Mouse (Mus musculus) liver, embryonic 11.5 days (tissue): ENCODE data around the gene Dohh. TPM values are rescaled to one million over a fixed set of nuclear protein-coding genes. Genes with fewer than 3 reads are reported as not detected.

ENCODE experiments used
- ATAC-seq: fragments of 200-750 bp; cut with Nextera tagmentation; replicated peaks from 2 replicates; pipeline ENCODE4 v1.8.0; 2017; ENCODE audit warnings: moderate number of reproducible peaks, mild to moderate bottlenecking, moderate TSS enrichment, moderate library complexity; ENCODE audit not compliant: low FRiP score
- DNase-seq: peaks from one replicate; pipeline ENCODE4 v3.0.0-alpha.2; 2017; ENCODE audit warnings: low spot score
- H3K27ac ChIP-seq: fragments of 300-500 bp; sonication (generic); 2 replicates; pipeline ENCODE4 v1.5.1; 2014; ENCODE audit warnings: mild to moderate bottlenecking, low read depth, low read length, control low read depth
- H3K27me3 ChIP-seq: fragments of 300-500 bp; sonication (generic); replicated peaks from 2 replicates; pipeline ENCODE4 v1.6.1; 2014; ENCODE audit warnings: low read length, mixed read lengths; ENCODE audit not compliant: control insufficient read depth, insufficient read depth
- H3K36me3 ChIP-seq: fragments of 300-500 bp; sonication (generic); 2 replicates; pipeline ENCODE4 v1.6.1; 2014; ENCODE audit warnings: mild to moderate bottlenecking, low read length, moderate library complexity, mixed read lengths; ENCODE audit not compliant: control insufficient read depth, insufficient read depth
- H3K4me1 ChIP-seq: fragments of 300-500 bp; sonication (generic); replicated peaks from 2 replicates; pipeline ENCODE4 v1.6.1; 2014; ENCODE audit warnings: low read length, mixed read lengths; ENCODE audit not compliant: control insufficient read depth, insufficient read depth
- H3K4me2 ChIP-seq: fragments of 300-500 bp; sonication (generic); 2 replicates; pipeline ENCODE4 v1.6.1; 2014; ENCODE audit warnings: mild to moderate bottlenecking, control low read depth, moderate library complexity
- H3K4me3 ChIP-seq: fragments of 300-500 bp; sonication (generic); 2 replicates; pipeline ENCODE4 v1.5.1; 2014; ENCODE audit warnings: low read depth, low read length, control low read depth
- H3K9ac ChIP-seq: fragments of 300-500 bp; sonication (generic); 2 replicates; pipeline ENCODE4 v1.6.1; 2014; ENCODE audit warnings: low read depth, low read length, control low read depth
- H3K9me3 ChIP-seq: fragments of 300-500 bp; sonication (generic); 2 replicates; pipeline ENCODE4 v1.6.1; 2016; ENCODE audit warnings: low read length, inconsistent platforms, mixed read lengths; ENCODE audit not compliant: control insufficient read depth
- WGBS: fragments of 180-500 bp; shearing (Covaris S2); extraction: QIAGEN DNeasy Blood & Tissue Kit; methylation state at CpG from one replicate; pipeline ENCODE4 v1.1.7; 2014; 5-methylcytosine and 5-hydroxymethylcytosine counted together
- polyA plus RNA-seq: library from polyadenylated mRNA; unstranded; fragments of >200 nt; fragmentation: Nextera tagmentation; extraction: Ambion mirVana; gene quantifications from 2 replicates; pipeline ENCODE4 v1.2.1, GENCODE M21; 2014

Dohh gene
- polyA plus RNA-seq, 1 experiment from 2014 or later: 97.4 TPM

DNA sequence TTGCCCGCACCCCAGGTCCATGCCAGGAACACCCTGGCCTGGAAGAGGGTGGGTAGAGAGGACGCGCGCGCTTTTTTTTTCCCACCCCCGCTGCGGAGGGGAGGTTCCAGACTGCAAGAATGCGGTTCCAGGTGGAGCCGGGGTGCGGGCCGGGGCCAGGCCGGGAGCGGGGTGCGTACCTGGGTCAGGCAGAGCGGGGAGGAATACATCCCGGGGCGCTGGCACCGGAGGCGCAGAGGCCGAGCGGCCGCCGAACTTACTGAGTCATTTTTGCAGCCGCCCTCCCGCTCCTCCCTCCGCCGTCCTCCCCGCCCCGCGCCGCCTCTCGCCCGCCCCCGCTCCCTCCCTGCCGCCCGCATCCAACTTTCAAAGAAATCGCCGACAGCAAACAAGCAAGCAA lies 42.7 kb downstream of the Dohh start:
- no peaks in the 10 kb centered on the region for H3K9me3 ChIP-seq
- no peaks in the 10 kb centered on the region for H3K36me3 ChIP-seq
- no peak overlapping the region for H3K27ac ChIP-seq
- DNase-seq: peak; percentile 55
- H3K9ac ChIP-seq: peak overlapping the region; percentile 18
- peaks cover 68% of the 10 kb centered on the region for H3K27me3 ChIP-seq
- ATAC-seq: no peak
- peaks cover 18% of the 10 kb centered on the region for H3K4me1 ChIP-seq
- 1% methylated on average over 38 of the region's 38 CpGs for WGBS
- peak overlapping the region; percentile 45 for H3K4me3 ChIP-seq
- H3K4me2 ChIP-seq: peak overlapping the region; percentile 54

DNA sequence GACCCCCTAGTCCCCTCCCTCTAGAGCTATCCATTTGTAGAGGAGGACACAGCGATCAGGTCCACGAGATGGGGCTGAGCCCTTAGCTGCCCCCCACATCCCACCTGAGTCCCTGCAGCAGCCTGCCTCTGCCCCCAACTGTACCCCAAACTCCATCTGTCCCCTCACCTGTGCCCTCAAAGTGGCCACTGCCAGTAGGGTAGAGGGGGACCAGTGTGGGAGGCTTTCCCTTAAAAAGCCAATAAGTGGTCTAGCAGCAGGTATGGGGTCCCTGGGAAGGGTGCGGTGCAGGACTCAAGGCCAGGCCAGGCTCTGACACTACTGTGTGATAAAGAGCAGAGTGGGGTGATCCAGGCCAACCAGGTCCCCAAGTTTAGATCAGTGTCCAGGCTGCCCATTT lies 43.1 kb downstream of the Dohh start:
- Histone ChIP-seq H3K4me1 (peaks cover 18% of the 10 kb centered on the region), H3K36me3 (no peaks in the 10 kb centered on the region), H3K9me3 (no peaks in the 10 kb centered on the region), H3K27me3 (peaks cover 66% of the 10 kb centered on the region), H3K9ac (peak overlapping the region; percentile 18; the same call in 1 of the 2 replicates), H3K4me2 (peak overlapping the region; percentile 54), H3K27ac (no peak overlapping the region), H3K4me3 (peak overlapping the region; percentile 45)
- ATAC-seq (no peak), DNase-seq (peak; percentile 35)
- 31% methylated on average over 3 of the region's 3 CpGs for WGBS

DNA sequence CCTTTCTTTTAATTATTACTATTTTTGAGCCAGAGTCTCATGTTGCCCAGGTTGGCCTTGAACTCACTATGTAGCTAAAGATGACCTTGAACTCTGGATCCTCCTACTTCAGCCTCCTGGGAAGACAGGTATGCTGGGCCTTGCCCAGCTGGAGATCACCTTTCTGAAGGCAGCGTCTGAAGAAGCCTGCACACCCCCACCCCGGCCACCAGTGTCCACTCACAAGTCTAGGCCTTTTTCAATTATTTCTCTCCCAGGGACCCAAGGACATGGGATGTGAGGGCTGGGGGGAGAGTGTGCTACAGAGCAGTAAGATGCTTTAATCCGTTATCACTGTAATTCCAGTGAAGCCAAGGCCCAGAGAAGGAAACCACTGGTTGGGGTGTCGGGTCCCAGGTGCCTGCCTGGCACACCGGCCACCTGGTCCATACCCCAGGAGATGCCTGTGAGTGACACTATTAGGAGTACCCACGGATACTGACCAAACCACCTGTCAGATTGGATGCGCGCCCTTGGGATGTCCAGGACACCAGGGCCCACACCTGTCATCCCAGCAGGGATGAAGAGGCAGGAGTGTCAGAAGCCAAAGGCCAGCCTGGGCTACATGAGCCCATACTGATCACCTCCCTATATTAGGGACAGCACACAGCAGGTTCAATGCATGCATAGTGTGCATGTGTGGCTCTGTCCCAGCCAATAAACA lies 43.7 kb downstream of the Dohh start:
- 76% methylated on average over 8 of the region's 8 CpGs for WGBS
- ATAC-seq (no peak), DNase-seq (peak; percentile 32)
- Histone ChIP-seq H3K9me3 (no peaks in the 10 kb centered on the region), H3K27me3 (peaks cover 67% of the 10 kb centered on the region), H3K36me3 (no peaks in the 10 kb centered on the region), H3K4me3 (no peak overlapping the region), H3K4me1 (peaks cover 20% of the 10 kb centered on the region), H3K4me2 (no peak overlapping the region), H3K9ac (no peak overlapping the region), H3K27ac (no peak overlapping the region)

DNA sequence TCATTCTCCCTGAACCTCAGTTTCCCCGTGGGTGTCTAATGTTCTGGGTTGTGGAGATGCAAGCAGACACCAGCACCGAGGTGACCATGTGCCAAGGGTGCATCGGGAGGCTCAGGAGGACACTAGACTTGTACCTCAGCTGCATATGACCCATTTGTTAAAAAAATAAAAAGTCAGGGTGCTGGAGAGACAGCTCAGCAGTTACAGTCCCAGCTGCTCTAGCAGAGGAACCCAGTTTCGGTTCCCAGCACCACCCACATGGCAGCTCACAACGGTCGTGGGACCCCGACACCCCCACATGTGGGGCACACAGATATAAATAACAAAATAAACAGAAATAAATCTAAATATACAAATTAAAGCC lies 44.3 kb downstream of the Dohh start:
- Histone ChIP-seq H3K4me1 (peaks cover 25% of the 10 kb centered on the region), H3K4me2 (no peak overlapping the region), H3K4me3 (no peak overlapping the region), H3K9me3 (no peaks in the 10 kb centered on the region), H3K27ac (no peak overlapping the region), H3K36me3 (no peaks in the 10 kb centered on the region), H3K9ac (no peak overlapping the region), H3K27me3 (peaks cover 67% of the 10 kb centered on the region)
- ATAC-seq (no peak), DNase-seq (no peak)
- WGBS: 79% methylated on average over 7 of the region's 7 CpGs

DNA sequence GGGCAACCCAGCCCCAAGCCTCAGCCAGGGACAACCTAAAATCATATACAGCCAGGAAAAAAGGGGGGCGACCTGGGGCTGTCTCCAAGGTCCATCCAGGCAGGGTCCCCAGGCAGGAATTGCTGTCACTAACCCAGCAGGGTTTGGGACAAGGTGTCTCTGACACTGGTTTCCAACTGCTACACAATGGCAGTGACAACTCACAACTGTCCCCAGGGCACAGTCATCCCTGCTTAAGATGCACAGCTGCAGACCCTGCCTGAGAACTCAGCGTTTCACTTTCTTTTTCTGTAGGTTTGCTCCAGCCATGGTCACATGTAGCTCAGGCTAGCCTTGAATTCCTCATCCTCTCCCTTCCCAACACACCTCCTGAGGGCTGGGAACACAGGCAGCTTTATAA lies 44.9 kb downstream of the Dohh start:
- peak overlapping the region; percentile 92 for H3K4me2 ChIP-seq
- H3K9ac ChIP-seq: no peak overlapping the region
- no peaks in the 10 kb centered on the region for H3K36me3 ChIP-seq
- DNase-seq: no peak
- H3K9me3 ChIP-seq: no peaks in the 10 kb centered on the region
- 19% methylated on average over 2 of the region's 2 CpGs for WGBS
- no peak overlapping the region for H3K27ac ChIP-seq
- peaks cover 27% of the 10 kb centered on the region for H3K4me1 ChIP-seq
- peak overlapping the region; percentile 80; the same call in 1 of the 2 replicates for H3K4me3 ChIP-seq
- peaks cover 61% of the 10 kb centered on the region for H3K27me3 ChIP-seq
- no peak; the same call in 1 of the 2 replicates for ATAC-seq

DNA sequence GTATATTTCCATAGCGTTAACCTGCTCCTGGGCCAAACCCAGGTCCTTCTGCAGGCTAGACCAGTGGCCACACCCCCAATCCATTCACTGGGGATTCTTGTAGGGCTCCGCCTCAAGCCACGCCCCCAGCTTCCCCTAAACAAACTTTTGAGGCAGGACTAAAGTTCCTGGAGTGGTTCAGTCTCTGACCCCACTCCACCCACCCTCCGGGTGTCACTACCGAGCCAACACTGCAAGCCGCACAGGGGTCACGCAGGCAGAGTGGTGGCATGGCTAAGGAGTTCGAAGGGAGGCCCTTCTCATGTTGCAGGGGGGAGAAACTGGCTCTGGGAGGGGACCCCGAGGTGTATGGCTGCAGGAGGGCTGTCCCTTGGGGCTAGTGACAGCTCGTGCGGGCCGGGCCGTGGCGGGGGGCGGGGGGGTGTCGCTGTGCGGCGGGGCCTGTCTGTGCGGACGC lies 45.4 kb downstream of the Dohh start:
- H3K4me3 ChIP-seq: peak overlapping the region; percentile 80
- H3K9me3 ChIP-seq: no peaks in the 10 kb centered on the region
- H3K4me1 ChIP-seq: peaks cover 23% of the 10 kb centered on the region
- DNase-seq (peak; percentile 83), ATAC-seq (peak; percentile 58)
- no peaks in the 10 kb centered on the region for H3K36me3 ChIP-seq
- WGBS: under 1% methylated on average over 17 of the region's 20 CpGs
- peak overlapping the region; percentile 82 for H3K27ac ChIP-seq
- H3K9ac ChIP-seq: peak overlapping the region; percentile 74
- H3K27me3 ChIP-seq: peaks cover 56% of the 10 kb centered on the region
- H3K4me2 ChIP-seq: peak overlapping the region; percentile 92

DNA sequence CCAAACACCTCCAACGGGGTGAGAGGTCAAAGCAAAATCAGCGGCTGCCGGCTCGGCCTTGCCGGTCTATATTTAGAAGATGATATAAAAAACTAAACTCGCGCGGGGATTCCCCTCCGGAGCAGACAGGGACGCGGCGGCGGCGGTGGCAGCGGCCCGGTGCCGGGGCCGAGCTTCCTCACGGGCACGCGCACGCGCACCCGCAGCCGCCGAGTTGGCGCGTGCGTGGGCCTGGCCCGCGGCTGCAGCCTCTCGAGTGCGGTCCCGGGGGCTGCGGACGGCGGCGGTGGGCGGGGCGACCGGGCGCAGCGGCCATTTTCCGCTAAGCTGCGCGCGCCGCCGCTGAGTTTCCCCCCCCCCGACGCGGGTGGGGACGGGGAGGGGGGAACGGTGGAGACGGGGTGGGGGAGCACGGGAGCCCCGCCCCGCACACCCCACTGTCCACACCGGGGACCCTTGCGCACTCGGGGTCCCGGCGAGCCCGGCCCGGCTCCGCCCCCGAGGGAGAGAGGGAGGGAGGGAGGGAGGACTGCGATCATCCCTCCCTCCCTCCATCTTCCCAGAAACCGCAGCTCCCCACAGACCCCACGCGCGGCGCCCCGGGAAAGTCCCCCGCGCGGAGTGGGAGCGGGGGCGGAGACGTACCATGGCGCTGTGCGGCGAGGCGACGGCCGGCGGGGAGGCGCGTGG lies 46.1 kb downstream of the Dohh start:
- H3K9me3 ChIP-seq: no peaks in the 10 kb centered on the region
- no peaks in the 10 kb centered on the region for H3K36me3 ChIP-seq
- H3K4me1 ChIP-seq: peaks cover 23% of the 10 kb centered on the region
- H3K27me3 ChIP-seq: peaks cover 49% of the 10 kb centered on the region
- peak overlapping the region; percentile 92 for H3K4me2 ChIP-seq
- WGBS: under 1% methylated on average over 69 of the region's 89 CpGs
- H3K4me3 ChIP-seq: peak overlapping the region; percentile 80
- peak overlapping the region; percentile 74 for H3K9ac ChIP-seq
- DNase-seq (peak; percentile 82), ATAC-seq (peak; percentile 21; the same call in 1 of the 2 replicates)
- H3K27ac ChIP-seq: peak overlapping the region; percentile 82

DNA sequence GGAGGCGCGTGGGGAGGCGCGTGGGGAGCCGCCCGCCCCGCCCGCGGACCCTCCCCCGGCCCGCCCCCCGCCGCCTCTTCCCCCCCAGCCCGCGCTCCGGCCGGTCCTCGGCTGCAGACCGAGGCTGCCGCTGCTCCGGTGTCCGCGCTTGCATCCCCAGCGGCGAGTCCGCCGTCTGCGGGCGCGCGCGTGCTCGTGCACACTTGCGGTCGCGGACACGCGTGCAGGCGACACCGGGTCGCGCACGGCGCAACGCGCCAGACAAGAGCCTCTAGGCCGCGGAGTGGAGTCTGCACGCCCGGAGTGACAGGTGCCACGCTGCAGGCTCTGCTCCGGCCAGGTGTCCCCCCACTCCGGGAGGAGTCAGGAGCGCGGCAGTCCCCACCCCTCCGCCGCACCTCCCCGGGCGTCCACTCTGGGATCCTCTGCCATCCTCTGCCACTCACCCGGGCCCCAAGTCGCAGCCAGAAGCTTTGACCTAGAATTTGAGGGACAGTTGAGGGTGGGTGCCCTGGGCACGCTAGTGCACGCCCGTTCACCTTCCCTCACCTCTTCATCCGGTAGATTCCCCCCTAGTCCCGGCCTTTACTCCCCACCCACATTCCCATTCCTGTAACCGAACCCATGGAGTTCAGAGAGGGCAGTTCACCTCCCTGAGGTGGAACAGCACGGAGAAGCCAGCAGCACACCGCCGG lies 46.8 kb downstream of the Dohh start:
- DNase-seq: peak; percentile 64
- H3K4me1 ChIP-seq: peaks cover 23% of the 10 kb centered on the region
- H3K9me3 ChIP-seq: no peaks in the 10 kb centered on the region
- H3K27me3 ChIP-seq: peaks cover 42% of the 10 kb centered on the region
- ATAC-seq: no peak
- no peaks in the 10 kb centered on the region for H3K36me3 ChIP-seq
- 2% methylated on average over 39 of the region's 70 CpGs for WGBS
- H3K27ac ChIP-seq: peak overlapping the region; percentile 82
- H3K4me3 ChIP-seq: peak overlapping the region; percentile 80
- peak overlapping the region; percentile 92 for H3K4me2 ChIP-seq
- peak overlapping the region; percentile 74 for H3K9ac ChIP-seq
